Mouse (Mus musculus) embryonic stem cell, embryonic (primary cell): ENCODE results near the gene 1190007I07Rik.

Experiments used
- CTCF ChIA-PET, 4 experiments: fragments of 300-600 bp in 2 of 4; fragments of 350-600 bp in 2 of 4; sonication (Branson Sonifier 250); formaldehyde crosslinking; loops; one replicate each; lab custom pipeline; 2022; ENCODE audit warnings: inconsistent platforms in 2 of 4; lab: Charles Lee
- POLR2A ChIA-PET, 4 experiments: fragments of 300-600 bp in 2 of 4; fragments of 350-600 bp in 2 of 4; sonication (Branson Sonifier 250); formaldehyde crosslinking; loops; one replicate each; lab custom pipeline; 2022; ENCODE audit warnings: antibody characterized with exemption in 4 of 4, inconsistent platforms in 1 of 4; lab: Charles Lee

Gene 1190007I07Rik

DNA sequence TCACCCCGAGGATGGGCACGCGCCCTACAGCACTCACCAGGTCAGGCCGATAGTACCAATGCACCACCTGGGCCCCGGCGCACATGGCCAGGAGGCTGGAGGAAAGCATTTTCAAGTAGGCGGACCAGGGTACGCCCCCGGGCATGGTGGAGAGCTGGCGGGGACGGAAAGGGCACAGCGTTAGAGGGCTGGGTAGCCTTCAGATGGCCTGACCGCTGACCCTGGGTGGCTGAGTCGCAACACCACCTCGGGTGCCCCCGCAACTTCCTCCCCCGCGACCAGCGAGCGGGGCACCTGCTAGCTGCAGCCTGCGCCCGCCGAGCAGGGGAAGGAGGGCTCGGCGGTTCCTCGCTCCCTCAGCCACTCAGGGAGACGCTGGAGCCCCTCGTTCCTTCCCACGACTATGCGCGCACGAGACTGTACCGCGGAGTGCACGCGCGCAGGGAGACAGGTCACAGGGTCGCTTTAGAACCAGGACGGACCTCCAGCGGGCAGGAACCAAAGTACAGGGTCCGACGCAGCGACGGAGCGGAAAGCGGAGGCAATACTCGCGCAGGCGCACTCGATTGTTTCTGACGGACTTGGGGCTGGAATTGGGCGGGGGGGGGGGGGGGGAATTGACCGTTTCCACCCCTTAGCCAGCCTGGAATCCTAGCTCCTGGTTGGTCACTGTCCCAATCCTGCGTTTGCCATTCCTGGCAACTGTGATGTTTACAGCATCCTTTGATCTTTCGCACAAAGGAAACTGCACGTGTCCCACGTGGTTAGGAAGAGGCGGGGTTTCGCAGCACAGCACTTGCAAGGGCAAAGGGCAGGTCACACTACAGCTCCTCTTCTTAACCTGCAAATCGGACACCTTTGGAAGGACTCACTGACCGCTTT, at the start of gene 1190007I07Rik:
Gene 1190007I07Rik (minus strand): TSS at position 558 of the 882 bp plus-strand sequence.
- POLR2A ChIA-PET: interaction anchor here in 3 of 4 experiments (0.6 to 3.5 kb wide), 98 partner anchors 9 to 1587 kb away, joined by 3 to 46 read pairs (median 4); partner anchors contain the start of genes Nfyb (in 3 of the 3), Gm4924 (in 2 of the 3), Zfp938 (in 2 of the 3) and AU041133 (in 1 of the 3)

DNA sequence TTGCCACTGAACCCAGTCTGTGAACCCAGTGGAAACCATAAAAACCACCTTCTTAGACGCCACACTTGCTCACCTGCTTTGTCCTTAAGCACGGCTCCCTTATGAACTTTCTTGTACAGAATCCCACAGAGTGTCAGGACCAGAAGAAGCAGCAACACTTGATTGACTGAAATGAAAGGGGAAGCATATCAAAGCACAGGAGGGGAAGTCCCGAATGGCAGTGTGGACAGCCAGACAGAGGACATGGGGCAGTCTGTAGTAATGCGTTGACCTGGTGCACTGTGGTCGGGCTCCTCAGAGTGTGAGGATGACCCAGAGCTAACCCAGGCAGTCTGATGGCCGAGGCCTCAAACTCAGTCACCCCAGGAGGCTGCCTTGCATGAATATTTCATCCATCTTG, 47.2 kb upstream of the 1190007I07Rik start:
- POLR2A ChIA-PET: no interaction called here

More for the DNA sequence above, at the start of gene 1190007I07Rik:
- CTCF ChIA-PET: interaction anchor here (0.6 to 1.8 kb wide), 6 partner anchors 33 to 286 kb away, joined by 3 to 22 read pairs (median 4); no protein-coding TSS in a partner anchor

DNA sequence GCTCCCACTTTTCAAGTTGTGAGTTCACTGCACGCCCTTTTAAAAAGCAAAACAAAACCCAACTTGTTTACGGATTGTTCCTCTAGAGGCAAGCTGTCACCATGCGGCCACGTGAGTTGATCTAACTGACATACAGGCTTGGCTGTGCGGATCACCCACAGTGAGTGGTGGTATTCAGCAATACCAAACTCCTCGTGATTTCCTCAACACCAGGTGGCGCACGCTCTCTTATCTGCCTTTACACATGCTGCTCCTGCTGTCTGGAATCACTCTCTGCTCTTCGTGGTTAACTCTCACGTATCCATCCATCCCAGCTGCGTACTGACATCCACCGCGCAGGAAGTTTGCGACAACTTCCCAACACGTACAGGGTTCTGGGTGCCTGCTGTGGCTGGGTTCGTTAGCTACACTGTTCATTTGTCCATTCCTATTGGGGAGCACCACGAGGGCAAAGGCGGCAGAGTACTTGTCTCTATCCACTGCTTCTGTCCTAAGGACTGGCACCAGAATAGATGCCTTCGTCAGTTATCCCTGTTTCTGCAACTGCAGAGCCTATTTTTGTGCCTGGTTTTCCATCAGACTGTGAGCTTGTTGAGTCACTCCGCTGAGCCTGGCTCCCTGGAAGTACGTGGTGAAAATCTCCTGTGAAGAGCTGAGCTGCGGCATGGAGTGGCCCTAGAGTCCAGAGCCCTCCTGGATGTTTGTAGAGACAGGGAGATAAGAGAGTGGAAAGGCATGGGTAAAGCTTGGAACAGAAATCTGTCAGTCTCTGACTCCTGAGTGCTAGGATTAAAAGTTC, 43.6 kb upstream of the 1190007I07Rik start:
- CTCF ChIA-PET: interaction anchor here in 3 of 4 experiments (0.6 to 2.0 kb wide), 25 partner anchors 9 to 679 kb away, joined by 3 to 10 read pairs (median 3); partner anchors contain the start of genes 1190007I07Rik (in 1 of the 3) and Glt8d2 (in 1 of the 3)
- POLR2A ChIA-PET: interaction anchor here in 3 of 4 experiments (0.6 to 1.5 kb wide), 20 partner anchors 8 to 313 kb away, joined by 3 to 10 read pairs (median 4); partner anchors contain the start of genes Nfyb (in 2 of the 3), 1190007I07Rik (in 1 of the 3), Gm4924 (in 1 of the 3) and Tdg (in 1 of the 3)

More for the DNA sequence above, 47.2 kb upstream of the 1190007I07Rik start:
- CTCF ChIA-PET: no interaction called here

DNA sequence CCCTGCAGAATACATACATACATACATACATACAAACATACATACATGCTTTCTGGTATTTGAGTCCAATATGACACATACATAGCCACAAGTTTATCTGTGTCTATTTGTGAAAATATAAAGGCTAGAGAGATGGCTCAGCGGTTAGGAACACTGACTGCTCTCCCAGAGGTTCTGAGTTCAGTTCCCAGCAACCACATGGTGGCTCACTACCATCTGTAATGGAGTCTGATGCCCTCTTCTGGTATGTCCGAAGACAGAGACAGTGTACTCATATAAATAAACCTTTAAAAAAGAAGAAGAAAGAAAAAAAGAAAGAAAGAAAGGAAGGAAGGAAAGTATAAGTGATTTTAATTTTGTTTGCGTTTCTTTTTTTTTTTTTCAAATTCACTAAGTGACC, 42.9 kb upstream of the 1190007I07Rik start:
- CTCF ChIA-PET: interaction anchor here in 3 of 4 experiments (0.6 to 2.0 kb wide), 11 partner anchors 12 to 679 kb away, joined by 3 to 8 read pairs (median 3); no protein-coding TSS in a partner anchor
- POLR2A ChIA-PET: interaction anchor here in 2 of 4 experiments (0.9 to 1.3 kb wide), 4 partner anchors 22 to 193 kb away, joined by 3 to 6 read pairs (median 4); partner anchors contain the start of genes Nfyb (in 1 of the 2) and Tdg (in 1 of the 2)

GRCm38 (mm10) chr10:82663289-82663688, 40.3 kb upstream of the 1190007I07Rik start:
- ChIA-PET CTCF (interaction anchor here in 2 of 4 experiments (0.7 to 1.2 kb wide), 2 partner anchors 9 to 1093 kb away, joined by 3 to 4 read pairs; no protein-coding TSS in a partner anchor), POLR2A (interaction anchor here in 1 of 4 experiments (0.7 to 1.6 kb wide), 4 partner anchors 11 to 40 kb away, joined by 3 to 7 read pairs (median 5); partner anchors contain the start of gene 1190007I07Rik)

GRCm38 (mm10) chr10:82662267-82662990, 39.4 kb upstream of the 1190007I07Rik start:
- POLR2A ChIA-PET: interaction anchor here in 3 of 4 experiments (0.6 to 1.8 kb wide), 7 partner anchors 10 to 308 kb away, joined by 3 to 5 read pairs (median 5); partner anchors contain the start of genes 1190007I07Rik (in 1 of the 3) and Gm4924 (in 1 of the 3)
- CTCF ChIA-PET: interaction anchor here in 1 of 4 experiments (1.2 kb wide), 1 partner anchor 8 kb away, joined by 4 read pairs; no protein-coding TSS in a partner anchor

- CTCF ChIA-PET: interaction anchor here in 1 of 4 experiments (0.6 kb wide), 1 partner anchor 877 kb away, joined by 7 read pairs; no protein-coding TSS in a partner anchor
- POLR2A ChIA-PET: interaction anchor here in 2 of 4 experiments (0.8 to 1.8 kb wide), 4 partner anchors 9 to 308 kb away, joined by 3 to 5 read pairs (median 4); partner anchors contain the start of genes 1190007I07Rik (in 1 of the 2) and Gm4924 (in 1 of the 2)
Observed at GRCm38 (mm10) chr10:82661820-82662219, 38.8 kb upstream of the 1190007I07Rik start.

- CTCF ChIA-PET: interaction anchor here in 3 of 4 experiments (0.7 to 0.8 kb wide), 3 partner anchors 8 to 318 kb away, joined by 3 to 4 read pairs (median 3); no protein-coding TSS in a partner anchor
- POLR2A ChIA-PET: interaction anchor here in 3 of 4 experiments (0.6 to 2.8 kb wide), 13 partner anchors 12 to 300 kb away, joined by 3 to 13 read pairs (median 3); partner anchors contain the start of genes 1190007I07Rik (in 2 of the 3), Gm4924 (in 1 of the 3), Nfyb (in 1 of the 3) and Tdg (in 1 of the 3)
Observed at GRCm38 (mm10) chr10:82654581-82654980, 31.6 kb upstream of the 1190007I07Rik start.

DNA sequence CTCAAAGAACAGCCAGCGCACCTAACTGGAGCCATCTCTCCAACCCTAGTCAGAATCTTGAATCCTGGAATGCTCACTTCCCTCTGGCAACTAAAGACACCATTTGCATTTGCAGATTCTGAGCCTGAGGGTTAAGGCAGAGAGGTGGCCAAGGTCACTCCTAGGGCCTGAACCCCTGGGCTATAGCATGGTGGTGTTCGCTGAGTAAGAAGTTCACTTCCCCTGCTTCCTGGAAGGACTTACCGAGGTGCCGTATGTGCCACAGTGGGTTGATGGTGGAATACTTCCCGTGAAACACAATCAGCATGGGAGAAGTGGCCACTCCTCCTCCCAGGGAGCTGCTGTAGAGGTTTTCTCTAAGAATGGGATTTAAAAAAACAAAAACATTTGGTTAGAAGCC, 29.6 kb upstream of the 1190007I07Rik start:
- CTCF ChIA-PET: interaction anchor here (0.6 to 1.9 kb wide), 4 partner anchors 13 to 422 kb away, joined by 3 to 8 read pairs (median 5); no protein-coding TSS in a partner anchor
- POLR2A ChIA-PET: interaction anchor here in 2 of 4 experiments (0.8 to 2.8 kb wide), 14 partner anchors 9 to 298 kb away, joined by 3 to 13 read pairs (median 4); partner anchors contain the start of genes 1190007I07Rik (in 1 of the 2), Gm4924 (in 1 of the 2) and Nfyb (in 1 of the 2)

DNA sequence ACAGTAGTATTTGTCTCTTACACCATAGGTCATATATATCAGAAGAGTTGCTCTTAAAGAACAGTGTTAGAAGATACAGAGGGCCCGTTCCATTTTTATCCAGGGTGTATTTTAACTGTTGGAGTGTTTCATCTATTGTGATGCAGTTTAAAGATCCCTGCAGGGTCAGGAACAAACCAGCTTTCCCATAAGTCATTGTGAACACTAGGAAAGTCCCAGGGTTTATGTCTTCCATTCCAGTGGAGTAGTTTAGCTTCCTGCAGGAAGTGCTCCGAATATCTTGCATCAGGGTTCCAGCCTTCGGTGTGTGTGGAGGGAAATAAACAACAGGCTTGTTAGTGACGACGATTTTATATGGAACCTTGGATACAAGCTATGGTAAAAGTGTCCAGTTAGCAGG, 28.2 kb upstream of the 1190007I07Rik start:
- POLR2A ChIA-PET: interaction anchor here in 2 of 4 experiments (1.1 to 2.5 kb wide), 6 partner anchors 9 to 242 kb away, joined by 3 to 9 read pairs (median 4); no protein-coding TSS in a partner anchor

DNA sequence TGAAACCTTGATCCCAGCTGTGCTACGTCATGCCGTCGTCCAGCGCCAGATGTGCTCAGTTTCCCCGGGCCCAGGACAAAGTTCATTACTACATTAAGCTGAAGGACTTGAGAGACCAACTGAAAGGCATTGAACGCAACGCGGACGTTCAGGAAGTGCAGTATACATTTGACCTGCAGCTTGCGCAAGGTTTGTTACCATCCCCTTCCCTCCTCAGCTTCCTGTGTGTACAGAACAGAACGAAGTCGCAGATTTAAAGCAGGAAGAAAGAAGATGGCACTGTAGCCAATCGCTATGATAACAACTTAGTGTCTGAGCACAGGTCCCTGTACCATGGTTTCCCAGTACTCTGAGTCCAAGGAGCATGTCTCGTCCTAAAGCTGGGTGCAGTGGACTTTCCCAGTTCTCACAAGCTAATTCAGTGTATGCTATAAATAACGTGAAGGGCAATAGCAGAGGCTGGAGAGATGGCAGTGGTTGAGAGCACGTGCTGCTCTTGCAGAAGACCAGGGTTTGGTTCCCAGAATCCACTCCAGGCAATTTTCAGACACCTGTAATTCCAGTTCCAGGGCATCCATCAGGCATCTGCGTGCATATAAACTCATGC, 24.3 kb upstream of the 1190007I07Rik start:
- ChIA-PET POLR2A (interaction anchor here in 2 of 4 experiments (0.6 to 1.3 kb wide), 6 partner anchors 15 to 140 kb away, joined by 3 to 5 read pairs (median 3); partner anchors contain the start of genes Tdg (in 2 of the 2) and 1190007I07Rik (in 1 of the 2)), CTCF (no interaction called here)

More for the DNA sequence above, 28.2 kb upstream of the 1190007I07Rik start:
- CTCF ChIA-PET: interaction anchor here in 1 of 4 experiments (1.9 kb wide), 1 partner anchor 15 kb away, joined by 6 read pairs; no protein-coding TSS in a partner anchor

GRCm38 (mm10) chr10:82646083-82646482, 23.1 kb upstream of the 1190007I07Rik start:
- ChIA-PET CTCF (no interaction called here), POLR2A (interaction anchor here in 2 of 4 experiments (0.7 to 1.5 kb wide), 4 partner anchors 16 to 213 kb away, joined by 3 to 4 read pairs (median 3); partner anchors contain the start of genes 1190007I07Rik (in 1 of the 2) and Tdg (in 1 of the 2))

DNA sequence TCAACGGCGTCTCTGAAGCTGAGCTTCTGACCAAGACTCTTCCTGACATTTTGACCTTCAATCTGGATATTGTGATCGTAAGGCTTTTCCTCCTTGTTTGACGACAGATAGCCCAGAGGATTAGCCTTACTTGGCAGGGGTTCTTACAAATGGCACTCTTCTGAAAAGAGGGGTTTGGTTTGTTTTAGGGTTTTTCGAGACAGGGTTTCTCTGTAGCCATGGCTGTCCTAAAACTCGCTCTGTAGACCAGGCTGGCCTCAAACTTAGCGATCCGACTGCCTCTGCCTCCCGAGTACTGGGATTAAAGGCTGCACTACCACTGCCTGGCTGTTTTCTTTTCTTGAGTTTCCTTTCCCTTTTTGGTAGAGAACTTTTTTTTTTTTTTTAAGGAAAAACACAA, 18.5 kb upstream of the 1190007I07Rik start:
- POLR2A ChIA-PET: interaction anchor here in 2 of 4 experiments (0.6 to 4.2 kb wide), 5 partner anchors 11 to 217 kb away, joined by 3 to 23 read pairs (median 7); partner anchors contain the start of genes Tdg (in 2 of the 2) and 1190007I07Rik (in 1 of the 2)
- CTCF ChIA-PET: no interaction called here

DNA sequence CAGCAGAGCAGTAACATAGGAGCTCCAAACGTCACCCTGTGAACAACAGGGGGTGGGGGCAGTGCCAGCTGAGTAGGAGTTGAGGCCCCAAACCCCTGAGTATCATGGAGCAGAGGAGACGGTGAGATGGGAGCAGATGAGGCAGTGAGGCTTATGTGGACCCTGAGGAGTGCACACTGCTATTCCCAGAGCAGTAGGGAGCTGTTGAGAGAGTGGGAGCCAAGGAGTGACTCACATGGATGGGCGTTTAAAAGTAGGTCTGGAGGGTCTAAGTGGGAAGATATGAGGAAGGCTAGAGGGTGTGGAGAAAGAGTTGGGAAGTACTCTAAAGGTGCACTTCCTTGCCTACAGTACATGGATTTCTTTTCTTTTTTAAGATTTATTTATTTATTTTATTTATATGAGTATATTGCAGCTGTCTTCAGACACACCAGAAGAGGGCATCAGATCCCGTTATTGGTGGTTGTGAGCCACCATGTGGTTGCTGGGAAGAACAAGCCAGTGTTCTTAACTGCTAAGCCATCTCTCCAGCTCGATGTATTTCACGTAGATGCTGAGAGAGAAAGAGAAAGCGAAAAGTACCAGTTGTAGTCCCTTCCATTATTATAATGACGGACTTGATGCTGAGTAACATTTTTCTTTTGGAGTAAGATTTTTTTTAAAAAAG, 16.1 kb upstream of the 1190007I07Rik start:
- POLR2A ChIA-PET: interaction anchor here in 2 of 4 experiments (0.5 to 3.3 kb wide), 5 partner anchors 9 to 223 kb away, joined by 3 to 19 read pairs (median 7); partner anchors contain the start of genes Tdg (in 2 of the 2) and 1190007I07Rik (in 1 of the 2)
- CTCF ChIA-PET: interaction anchor here in 2 of 4 experiments (0.6 kb wide), 2 partner anchors 262 to 305 kb away, joined by 3 to 4 read pairs; no protein-coding TSS in a partner anchor
